Mouse (Mus musculus) testis, adult 2 months (tissue): Measurements from ENCODE around the gene Umad1. TPM values are rescaled to one million over a fixed set of nuclear protein-coding genes. Genes with fewer than 3 reads are reported as not detected.

Experiments used
- H3K27ac ChIP-seq: fragments of 200-500 bp; 2 replicates; pipeline ENCODE4 v1.5.1; 2012; ENCODE audit warnings: low read depth, low read length; ENCODE audit not compliant: control insufficient read depth, insufficient read depth
- H3K27me3 ChIP-seq: fragments of 200-500 bp; 2 replicates; pipeline ENCODE4 v1.6.1; 2012; ENCODE audit warnings: mild to moderate bottlenecking, low read length, moderate library complexity; ENCODE audit not compliant: control insufficient read depth, insufficient read depth
- H3K36me3 ChIP-seq: fragments of 200-500 bp; 2 replicates; pipeline ENCODE4 v1.6.1; 2012; ENCODE audit warnings: mild to moderate bottlenecking, low read length; ENCODE audit not compliant: control insufficient read depth, insufficient read depth
- H3K4me1 ChIP-seq: fragments of 200-500 bp; 2 replicates; pipeline ENCODE4 v1.6.1; 2012; ENCODE audit warnings: low read length; ENCODE audit not compliant: control insufficient read depth, insufficient read depth
- H3K4me3 ChIP-seq: fragments of 200-500 bp; 2 replicates; pipeline ENCODE4 v1.5.1; 2012; ENCODE audit warnings: low read depth, mild to moderate bottlenecking, low read length, moderate library complexity, mixed read lengths; ENCODE audit not compliant: control insufficient read depth
- CTCF ChIP-seq: fragments of 200-500 bp; IDR thresholded peaks from 2 replicates; pipeline ENCODE4 v1.5.1; 2012; ENCODE audit warnings: low read depth, mild to moderate bottlenecking, inconsistent platforms, low read length, moderate library complexity; ENCODE audit not compliant: control insufficient read depth, insufficient read depth, insufficient replicate concordance
- POLR2A ChIP-seq: fragments of 200-500 bp; IDR thresholded peaks from 2 replicates; pipeline ENCODE4 v1.6.1; 2012; ENCODE audit warnings: low read depth, mild to moderate bottlenecking, inconsistent platforms, low read length, moderate library complexity; ENCODE audit not compliant: control insufficient read depth
- polyA plus RNA-seq: library from polyadenylated mRNA; depleted of rRNA; stranded (reverse); fragments of >200 nt; gene quantifications from 2 replicates; pipeline ENCODE4 v1.2.3, GENCODE M21; 2012

The Umad1 gene
- polyA plus RNA-seq, 1 experiment: 7.0 TPM

GRCm38 (mm10) chr6:8358782-8359181 lies 99.7 kb downstream of the Umad1 start:
- Histone ChIP-seq H3K27ac (no peak overlapping the region), H3K36me3 (no peaks in the 10 kb centered on the region), H3K27me3 (no peaks in the 10 kb centered on the region), H3K4me1 (no peaks in the 10 kb centered on the region), H3K4me3 (no peak overlapping the region)
- TF ChIP-seq CTCF (no peak), POLR2A (no peak)

- no peak overlapping the region for H3K27ac ChIP-seq
- H3K36me3 ChIP-seq: no peaks in the 10 kb centered on the region
- no peaks in the 10 kb centered on the region for H3K27me3 ChIP-seq
- H3K4me1 ChIP-seq: no peaks in the 10 kb centered on the region
- TF ChIP-seq POLR2A (no peak), CTCF (no peak)
- no peak overlapping the region for H3K4me3 ChIP-seq
Observed at GRCm38 (mm10) chr6:8360805-8361204, 101.7 kb downstream of the Umad1 start.

GRCm38 (mm10) chr6:8364033-8364756 lies 105.1 kb downstream of the Umad1 start:
- Histone ChIP-seq H3K4me3 (no peak overlapping the region), H3K27me3 (no peaks in the 10 kb centered on the region), H3K4me1 (no peaks in the 10 kb centered on the region), H3K27ac (no peak overlapping the region), H3K36me3 (no peaks in the 10 kb centered on the region)
- no peak for TF ChIP-seq POLR2A
- TF ChIP-seq CTCF: no peak

GRCm38 (mm10) chr6:8364757-8365150 lies 105.7 kb downstream of the Umad1 start:
- no peaks in the 10 kb centered on the region for H3K4me1 ChIP-seq
- no peak for TF ChIP-seq CTCF
- TF ChIP-seq POLR2A: no peak
- no peaks in the 10 kb centered on the region for H3K36me3 ChIP-seq
- no peak overlapping the region for H3K27ac ChIP-seq
- no peak overlapping the region for H3K4me3 ChIP-seq
- no peaks in the 10 kb centered on the region for H3K27me3 ChIP-seq

- Histone ChIP-seq H3K27ac (no peak overlapping the region), H3K36me3 (no peaks in the 10 kb centered on the region), H3K4me3 (no peak overlapping the region), H3K27me3 (no peaks in the 10 kb centered on the region), H3K4me1 (no peaks in the 10 kb centered on the region)
- TF ChIP-seq CTCF: no peak
- TF ChIP-seq POLR2A: no peak
Observed at GRCm38 (mm10) chr6:8367675-8368074, 108.6 kb downstream of the Umad1 start.

- H3K27ac ChIP-seq: no peak overlapping the region
- H3K4me1 ChIP-seq: no peaks in the 10 kb centered on the region
- no peaks in the 10 kb centered on the region for H3K36me3 ChIP-seq
- no peak overlapping the region for H3K4me3 ChIP-seq
- no peaks in the 10 kb centered on the region for H3K27me3 ChIP-seq
- no peak for TF ChIP-seq POLR2A
- TF ChIP-seq CTCF: no peak
Observed at GRCm38 (mm10) chr6:8368198-8368864, 109.2 kb downstream of the Umad1 start.

- Histone ChIP-seq H3K4me3 (no peak overlapping the region), H3K4me1 (no peaks in the 10 kb centered on the region), H3K27me3 (no peaks in the 10 kb centered on the region), H3K27ac (no peak overlapping the region), H3K36me3 (no peaks in the 10 kb centered on the region)
- TF ChIP-seq CTCF: no peak
Observed at GRCm38 (mm10) chr6:8370624-8371023, 111.5 kb downstream of the Umad1 start.
